ENCODE assay signal across 17 mouse cellular contexts in genomic region chr14:11536121-11536520, GRCm38 (mm10). TPM values are rescaled to one million over a fixed set of nuclear protein-coding genes. Genes with fewer than 3 reads are reported as not detected.
DNase-seq lines count a peak whose midpoint lies in the region.
"Had no signal": no experiment of that assay in that cellular context is flagged by ENCODE, and none has a peak within 500 bp of the region (broad histone marks: within the 10 kb centered on the region; RNA-seq: fewer than 3 reads in every experiment).

No protein-coding gene starts in this region.

- intact Hi-C loops in heart, postnatal 36 days (cut with DNase I), result no loop called here

- DNase-seq in embryo, embryonic 11 days, result peak; percentile 6
- DNase-seq in embryo, embryonic 10.5 days (ENCODE audit: low spot score), result no peak
- peak; percentile 80 for DNase-seq in heart, adult 11 months
- DNase-seq in heart, postnatal 36 days, result no peak
- DNase-seq in 3134 (ENCODE audit: extremely low read depth, insufficient read length, low spot score), result peak; percentile 25
- peak; percentile 79 for DNase-seq in R1 (ENCODE audit: low read depth, low spot score)
- DNase-seq in spleen, postnatal 14 days (ENCODE audit: low spot score in 2 of 2), result no peak
- DNase-seq in retina, embryonic 14.5 days (ENCODE audit: low spot score), result no peak
- DNase-seq: adrenal gland, adult 8-10 months; adrenal gland, postnatal 14 days; adrenal gland, postnatal 36 days; cerebellum, adult 11-12 months; cerebellum, adult 2 months; cerebellum, adult 9-10 months; cerebellum, postnatal 10 days; cerebellum, postnatal 25 days; forebrain, postnatal 0 days had no signal

RNA-seq across cellular contexts. Expression of gene Ptprg, which starts 17.2 kb away (rescaled TPM):
- 10 to 100 TPM; 51.9 to 66.2 TPM for total RNA-seq in heart, postnatal 36 days (2021)

Comparison
In these comparisons a context has a peak if more than half of its experiments do, and no peak if none do; other contexts are left out.
1. DNase-seq: peak in embryo, embryonic 11 days (single experiment), heart, adult 11 months (single experiment), 3134 (single experiment) and R1 (single experiment); none in embryo, embryonic 10.5 days (single experiment), heart, postnatal 36 days (0 of 2), spleen, postnatal 14 days (0 of 2) and retina, embryonic 14.5 days (single experiment).